Mouse (Mus musculus): Measurements from ENCODE around the gene Etv3. TPM values are rescaled to one million over a fixed set of nuclear protein-coding genes. Genes with fewer than 3 reads are reported as not detected.

Etv3 gene
- total and polyA plus RNA-seq, 2 experiments from 2014 or later = 7.8 to 14.2 TPM

- Histone ChIP-seq H3K27ac (ENCODE audit: low read depth) (no peak overlapping the region), H3K4me3 (ENCODE audit: low read depth, low read length) (no peak overlapping the region), H3K27me3 (ENCODE audit: control insufficient read depth, insufficient read depth, low read length) (no peaks in the 10 kb centered on the region), H3K4me2 (ENCODE audit: low read depth, low read length) (no peak overlapping the region), H3K36me3 (replicated peaks; ENCODE audit: control insufficient read depth, insufficient read depth, low read length) (no peaks in the 10 kb centered on the region), H3K9me3 (replicated peaks; ENCODE audit: control insufficient read depth, low read length) (no peaks in the 10 kb centered on the region), H3K4me1 (ENCODE audit: control insufficient read depth, insufficient read depth) (0 out of 2 replicates have a peak, but pooled peaks cover under 1% of the 10 kb centered on the region), H3K9ac (replicated peaks; ENCODE audit: low read depth, low read length) (no peak overlapping the region)
- no peak for TF ChIP-seq CTCF (IDR thresholded peaks at IDR 0.05; ENCODE audit: low read depth)
- TF ChIP-seq EP300 (IDR thresholded peaks at IDR 0.05; ENCODE audit: low read depth) = no peak
- DNase-seq (ENCODE audit: low spot score) (no peak), ATAC-seq (ENCODE audit: insufficient read depth, low read depth) (no peak)
- 58% methylated on average over 8 of the region's 8 CpGs for WGBS
Observed at GRCm38 (mm10) chr3:87561434-87561833, 36.2 kb downstream of the Etv3 start.

- Histone ChIP-seq H3K9ac (replicated peaks; ENCODE audit: low read depth, low read length) (no peak overlapping the region), H3K4me2 (ENCODE audit: low read depth, low read length) (no peak overlapping the region), H3K27ac (ENCODE audit: low read depth) (no peak overlapping the region), H3K4me3 (ENCODE audit: low read depth, low read length) (no peak overlapping the region), H3K9me3 (replicated peaks; ENCODE audit: control insufficient read depth, low read length) (no peaks in the 10 kb centered on the region), H3K4me1 (ENCODE audit: control insufficient read depth, insufficient read depth) (no peaks in the 10 kb centered on the region), H3K36me3 (replicated peaks; ENCODE audit: control insufficient read depth, insufficient read depth, low read length) (no peaks in the 10 kb centered on the region), H3K27me3 (ENCODE audit: control insufficient read depth, insufficient read depth, low read length) (no peaks in the 10 kb centered on the region)
- TF ChIP-seq EP300 (IDR thresholded peaks at IDR 0.05; ENCODE audit: low read depth) = no peak
- peak; percentile 97 for TF ChIP-seq CTCF (IDR thresholded peaks at IDR 0.05; ENCODE audit: low read depth)
- DNase-seq (ENCODE audit: low spot score) = peak; percentile 58
- peak; percentile 42; the same call in 1 of the 2 replicates for ATAC-seq (ENCODE audit: insufficient read depth, low read depth)
- WGBS = 2% methylated on average over 6 of the region's 6 CpGs
Observed at GRCm38 (mm10) chr3:87562370-87562769, 37.2 kb downstream of the Etv3 start.

DNA sequence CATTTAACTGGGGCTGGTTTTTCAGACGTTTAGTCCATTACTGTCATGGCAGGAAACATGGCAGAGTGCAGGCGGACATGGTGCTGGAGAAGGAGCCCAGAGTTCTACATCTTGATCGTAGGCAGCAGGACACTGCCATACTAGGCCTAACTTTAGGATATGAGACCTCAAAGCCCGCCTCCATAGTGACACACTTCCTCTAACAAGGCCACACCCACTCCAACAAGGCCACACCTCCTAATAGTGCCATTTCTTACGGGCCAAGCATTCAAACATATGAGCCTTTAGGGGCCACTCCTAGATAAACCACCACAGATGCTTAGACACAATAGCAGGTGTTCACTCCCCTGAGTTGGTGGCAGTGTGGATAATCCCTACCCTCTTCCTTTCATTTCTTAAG, 38.3 kb downstream of the Etv3 start:
- WGBS = 71% methylated on average over 5 of the region's 5 CpGs
- no peak overlapping the region for H3K27ac ChIP-seq (ENCODE audit: low read depth)

DNA sequence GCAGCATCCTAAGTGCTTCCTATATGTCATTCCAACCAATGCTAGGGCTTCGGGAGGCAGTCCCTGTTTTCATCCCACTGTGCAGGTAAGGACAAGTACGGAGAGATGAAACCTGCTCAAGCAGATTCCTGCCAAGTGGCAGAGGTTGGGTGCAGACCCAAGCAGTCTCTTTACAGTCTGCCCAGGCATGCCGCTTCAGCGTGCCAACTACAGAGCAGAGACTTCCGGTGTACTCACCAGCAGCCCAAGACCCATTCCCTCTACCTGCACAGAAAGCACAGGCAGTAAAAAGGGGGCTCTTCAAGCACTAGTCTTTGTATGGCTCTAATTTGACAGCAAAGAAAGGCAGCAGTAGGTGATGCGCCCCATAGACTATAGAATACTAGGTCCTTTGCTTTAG, 40.4 kb downstream of the Etv3 start:
- TF ChIP-seq EP300 (IDR thresholded peaks at IDR 0.05; ENCODE audit: low read depth) = no peak
- no peak for TF ChIP-seq CTCF (IDR thresholded peaks at IDR 0.05; ENCODE audit: low read depth)
- no peaks in the 10 kb centered on the region for H3K27me3 ChIP-seq (ENCODE audit: control insufficient read depth, insufficient read depth, low read length)
- no peak overlapping the region for H3K27ac ChIP-seq (ENCODE audit: low read depth)
- no peaks in the 10 kb centered on the region for H3K36me3 ChIP-seq (replicated peaks; ENCODE audit: control insufficient read depth, insufficient read depth, low read length)
- ATAC-seq (ENCODE audit: insufficient read depth, low read depth) = no peak
- no peaks in the 10 kb centered on the region for H3K9me3 ChIP-seq (replicated peaks; ENCODE audit: control insufficient read depth, low read length)
- no peak overlapping the region for H3K4me3 ChIP-seq (ENCODE audit: low read depth, low read length)
- H3K9ac ChIP-seq (replicated peaks; ENCODE audit: low read depth, low read length) = no peak overlapping the region
- 88% methylated on average over 6 of the region's 6 CpGs for WGBS
- no peak overlapping the region; the same call in 1 of the 2 replicates for H3K4me2 ChIP-seq (ENCODE audit: low read depth, low read length)
- no peaks in the 10 kb centered on the region for H3K4me1 ChIP-seq (ENCODE audit: control insufficient read depth, insufficient read depth)
- no peak for DNase-seq (ENCODE audit: low spot score)

More for the DNA sequence above, 38.3 kb downstream of the Etv3 start:
- ATAC-seq (ENCODE audit: insufficient read depth, low read depth) (no peak), DNase-seq (ENCODE audit: low spot score) (no peak)
- no peaks in the 10 kb centered on the region for H3K9me3 ChIP-seq (replicated peaks; ENCODE audit: control insufficient read depth, low read length)
- H3K4me3 ChIP-seq (ENCODE audit: low read depth, low read length) = no peak overlapping the region
- TF ChIP-seq EP300 (IDR thresholded peaks at IDR 0.05; ENCODE audit: low read depth) (no peak), CTCF (IDR thresholded peaks at IDR 0.05; ENCODE audit: low read depth) (no peak)
- no peak overlapping the region for H3K9ac ChIP-seq (replicated peaks; ENCODE audit: low read depth, low read length)
- no peaks in the 10 kb centered on the region for H3K27me3 ChIP-seq (ENCODE audit: control insufficient read depth, insufficient read depth, low read length)
- no peaks in the 10 kb centered on the region for H3K36me3 ChIP-seq (replicated peaks; ENCODE audit: control insufficient read depth, insufficient read depth, low read length)
- no peak overlapping the region for H3K4me2 ChIP-seq (ENCODE audit: low read depth, low read length)
- H3K4me1 ChIP-seq (ENCODE audit: control insufficient read depth, insufficient read depth) = no peaks in the 10 kb centered on the region

- Histone ChIP-seq H3K36me3 (replicated peaks; ENCODE audit: control insufficient read depth, insufficient read depth, low read length) (no peaks in the 10 kb centered on the region), H3K4me2 (ENCODE audit: low read depth, low read length) (peak overlapping the region; percentile 37; the same call in 1 of the 2 replicates), H3K27ac (ENCODE audit: low read depth) (no peak overlapping the region), H3K9me3 (replicated peaks; ENCODE audit: control insufficient read depth, low read length) (no peaks in the 10 kb centered on the region), H3K9ac (replicated peaks; ENCODE audit: low read depth, low read length) (no peak overlapping the region), H3K27me3 (ENCODE audit: control insufficient read depth, insufficient read depth, low read length) (no peaks in the 10 kb centered on the region), H3K4me1 (ENCODE audit: control insufficient read depth, insufficient read depth) (no peaks in the 10 kb centered on the region), H3K4me3 (ENCODE audit: low read depth, low read length) (peak overlapping the region; percentile 5; the same call in 1 of the 2 replicates)
- no peak for TF ChIP-seq CTCF (IDR thresholded peaks at IDR 0.05; ENCODE audit: low read depth)
- TF ChIP-seq EP300 (IDR thresholded peaks at IDR 0.05; ENCODE audit: low read depth) = no peak
- ATAC-seq (ENCODE audit: insufficient read depth, low read depth) (peak; percentile 92), DNase-seq (ENCODE audit: low spot score) (peak; percentile 65)
- WGBS = 10% methylated on average over 4 of the region's 4 CpGs
Observed at GRCm38 (mm10) chr3:87566066-87566465, 40.9 kb downstream of the Etv3 start.

DNA sequence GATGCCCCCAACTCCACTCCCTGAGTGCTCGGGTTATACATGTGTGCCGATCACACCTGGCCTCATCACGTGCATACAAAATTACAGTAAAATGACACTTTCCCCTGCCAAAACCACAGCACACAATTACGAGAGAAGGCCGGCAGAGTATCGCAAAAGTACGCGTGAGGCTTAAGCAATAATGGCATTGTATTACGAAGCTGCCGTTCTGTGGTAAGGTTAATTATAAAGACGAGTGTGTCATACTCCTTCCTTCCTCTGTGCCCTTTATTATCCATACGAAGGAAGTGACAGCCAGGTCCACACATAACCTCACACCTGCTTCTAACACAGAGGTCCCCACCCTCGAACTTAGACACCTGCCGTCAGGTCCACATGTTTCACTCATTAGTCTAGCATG, 42.3 kb downstream of the Etv3 start:
- H3K27ac ChIP-seq (ENCODE audit: low read depth) = no peak overlapping the region
- H3K27me3 ChIP-seq (ENCODE audit: control insufficient read depth, insufficient read depth, low read length) = no peaks in the 10 kb centered on the region
- 89% methylated on average over 14 of the region's 14 CpGs for WGBS
- no peaks in the 10 kb centered on the region for H3K36me3 ChIP-seq (replicated peaks; ENCODE audit: control insufficient read depth, insufficient read depth, low read length)
- H3K4me2 ChIP-seq (ENCODE audit: low read depth, low read length) = no peak overlapping the region
- no peak for ATAC-seq (ENCODE audit: insufficient read depth, low read depth)
- no peaks in the 10 kb centered on the region for H3K4me1 ChIP-seq (ENCODE audit: control insufficient read depth, insufficient read depth)
- TF ChIP-seq CTCF (IDR thresholded peaks at IDR 0.05; ENCODE audit: low read depth) = no peak
- TF ChIP-seq EP300 (IDR thresholded peaks at IDR 0.05; ENCODE audit: low read depth) = no peak
- DNase-seq (ENCODE audit: low spot score) = no peak
- no peak overlapping the region for H3K4me3 ChIP-seq (ENCODE audit: low read depth, low read length)
- no peak overlapping the region for H3K9ac ChIP-seq (replicated peaks; ENCODE audit: low read depth, low read length)
- no peaks in the 10 kb centered on the region for H3K9me3 ChIP-seq (replicated peaks; ENCODE audit: control insufficient read depth, low read length)
